Mouse (Mus musculus): ENCODE data around the gene C8g. TPM values are rescaled to one million over a fixed set of nuclear protein-coding genes. Genes with fewer than 3 reads are reported as not detected.
A peak's percentile ranks its signal among the peaks of the same experiment; 100 is the strongest.

Gene C8g
- polyA plus RNA-seq (2016; fragmentation: Nextera tagmentation; extraction: Ambion mirVana) = 4.2 and 6.0 TPM in 2 replicates

- Histone ChIP-seq H3K4me3 (peak within 1 kb of the TSS; percentile 91), H3K27ac (peak within 1 kb of the TSS; percentile 95), H3K9me3 (no peaks in the 10 kb centered on the region), H3K36me3 (peaks cover 39% of the 10 kb centered on the region), H3K4me1 (peaks cover 44% of the 10 kb centered on the region), H3K27me3 (ENCODE audit: insufficient read depth, poor library complexity, severe bottlenecking) (no peaks in the 10 kb centered on the region)
- WGBS = 68% methylated on average over 20 of the region's 20 CpGs
- DNase-seq (ENCODE audit: low spot score) = peak; percentile 75
Observed at GRCm38 (mm10) chr2:25501593-25502486, at the start of gene C8g. TSS of gene C8g (minus strand) at chr2:25501719.

GRCm38 (mm10) chr2:25551186-25551585, 49.7 kb upstream of the C8g start:
- DNase-seq (ENCODE audit: low spot score) = no peak
- WGBS = 35% methylated on average over 5 of the region's 5 CpGs
- Histone ChIP-seq H3K4me3 (no peak overlapping the region), H3K27ac (no peak overlapping the region), H3K36me3 (no peaks in the 10 kb centered on the region), H3K9me3 (no peaks in the 10 kb centered on the region), H3K27me3 (ENCODE audit: insufficient read depth, poor library complexity, severe bottlenecking) (no peaks in the 10 kb centered on the region), H3K4me1 (no peaks in the 10 kb centered on the region)

- 67% methylated on average over 9 of the region's 9 CpGs for WGBS
- Histone ChIP-seq H3K4me1 (peaks cover 11% of the 10 kb centered on the region), H3K27ac (no peak overlapping the region), H3K36me3 (0 out of 2 replicates have a peak, but pooled peaks cover 4% of the 10 kb centered on the region), H3K27me3 (ENCODE audit: insufficient read depth, poor library complexity, severe bottlenecking) (no peaks in the 10 kb centered on the region), H3K9me3 (no peaks in the 10 kb centered on the region), H3K4me3 (no peak overlapping the region)
- DNase-seq (ENCODE audit: low spot score) = no peak
Observed at GRCm38 (mm10) chr2:25549021-25549991, 47.8 kb upstream of the C8g start.

- H3K27ac ChIP-seq = peak within 1 kb of the TSS; percentile 96
- no peaks in the 10 kb centered on the region for H3K9me3 ChIP-seq
- DNase-seq (ENCODE audit: low spot score) = peak; percentile 100
- 0 out of 2 replicates have a peak, but pooled peaks cover 4% of the 10 kb centered on the region for H3K36me3 ChIP-seq
- peaks cover 19% of the 10 kb centered on the region for H3K4me1 ChIP-seq
- 3% methylated on average over 48 of the region's 48 CpGs for WGBS
- no peaks in the 10 kb centered on the region for H3K27me3 ChIP-seq (ENCODE audit: insufficient read depth, poor library complexity, severe bottlenecking)
- H3K4me3 ChIP-seq = peak within 1 kb of the TSS; percentile 83
Observed at GRCm38 (mm10) chr2:25546811-25547491, 45.4 kb upstream of the C8g start, which contains the start of gene Traf2. TSS of gene Traf2 (minus strand) at chr2:25546940.

- no peaks in the 10 kb centered on the region for H3K27me3 ChIP-seq (ENCODE audit: insufficient read depth, poor library complexity, severe bottlenecking)
- peak overlapping the region; percentile 96 for H3K27ac ChIP-seq
- WGBS = 8% methylated on average over 43 of the region's 43 CpGs
- H3K9me3 ChIP-seq = no peaks in the 10 kb centered on the region
- peak overlapping the region; percentile 83 for H3K4me3 ChIP-seq
- H3K4me1 ChIP-seq = peaks cover 24% of the 10 kb centered on the region
- no peak for DNase-seq (ENCODE audit: low spot score)
- 0 out of 2 replicates have a peak, but pooled peaks cover 4% of the 10 kb centered on the region for H3K36me3 ChIP-seq
Observed at GRCm38 (mm10) chr2:25545996-25546810, 44.7 kb upstream of the C8g start.

GRCm38 (mm10) chr2:25541644-25542367, 40.3 kb upstream of the C8g start:
- WGBS = 87% methylated on average over 10 of the region's 10 CpGs
- Histone ChIP-seq H3K27me3 (ENCODE audit: insufficient read depth, poor library complexity, severe bottlenecking) (no peaks in the 10 kb centered on the region), H3K4me1 (peaks cover 24% of the 10 kb centered on the region), H3K27ac (no peak overlapping the region), H3K36me3 (peaks cover 19% of the 10 kb centered on the region), H3K4me3 (no peak overlapping the region), H3K9me3 (no peaks in the 10 kb centered on the region)
- no peak for DNase-seq (ENCODE audit: low spot score)

- no peak for DNase-seq (ENCODE audit: low spot score)
Observed at GRCm38 (mm10) chr2:25540541-25540948, 39.0 kb upstream of the C8g start.

GRCm38 (mm10) chr2:25536531-25536930, 35.0 kb upstream of the C8g start:
- WGBS = 81% methylated on average over 8 of the region's 8 CpGs
- DNase-seq (ENCODE audit: low spot score) = no peak
- Histone ChIP-seq H3K9me3 (no peaks in the 10 kb centered on the region), H3K4me3 (no peak overlapping the region), H3K4me1 (0 out of 2 replicates have a peak, but pooled peaks cover 1% of the 10 kb centered on the region), H3K27me3 (ENCODE audit: insufficient read depth, poor library complexity, severe bottlenecking) (no peaks in the 10 kb centered on the region), H3K27ac (no peak overlapping the region), H3K36me3 (peaks cover 58% of the 10 kb centered on the region)

More at GRCm38 (mm10) chr2:25540541-25540948, 39.0 kb upstream of the C8g start:
- H3K9me3 ChIP-seq = no peaks in the 10 kb centered on the region
- H3K4me3 ChIP-seq = no peak overlapping the region
- 93% methylated on average over 4 of the region's 4 CpGs for WGBS
- no peak overlapping the region for H3K27ac ChIP-seq
- H3K4me1 ChIP-seq = peaks cover 18% of the 10 kb centered on the region
- H3K36me3 ChIP-seq = peaks cover 31% of the 10 kb centered on the region
- H3K27me3 ChIP-seq (ENCODE audit: insufficient read depth, poor library complexity, severe bottlenecking) = no peaks in the 10 kb centered on the region

- no peak for DNase-seq (ENCODE audit: low spot score)
- peaks cover 74% of the 10 kb centered on the region for H3K36me3 ChIP-seq
- 89% methylated on average over 2 of the region's 2 CpGs for WGBS
Observed at GRCm38 (mm10) chr2:25534866-25535182, 33.3 kb upstream of the C8g start.

GRCm38 (mm10) chr2:25534178-25534865, 32.8 kb upstream of the C8g start:
- Histone ChIP-seq H3K27me3 (ENCODE audit: insufficient read depth, poor library complexity, severe bottlenecking) (no peaks in the 10 kb centered on the region), H3K36me3 (peaks cover 79% of the 10 kb centered on the region), H3K27ac (no peak overlapping the region), H3K4me1 (no peaks in the 10 kb centered on the region), H3K9me3 (no peaks in the 10 kb centered on the region), H3K4me3 (no peak overlapping the region)
- DNase-seq (ENCODE audit: low spot score) = no peak
- WGBS = 83% methylated on average over 3 of the region's 3 CpGs

More at GRCm38 (mm10) chr2:25534866-25535182, 33.3 kb upstream of the C8g start:
- H3K27ac ChIP-seq = no peak overlapping the region
- H3K27me3 ChIP-seq (ENCODE audit: insufficient read depth, poor library complexity, severe bottlenecking) = no peaks in the 10 kb centered on the region
- H3K4me1 ChIP-seq = no peaks in the 10 kb centered on the region
- H3K4me3 ChIP-seq = no peak overlapping the region
- H3K9me3 ChIP-seq = no peaks in the 10 kb centered on the region

GRCm38 (mm10) chr2:25533707-25534106, 32.2 kb upstream of the C8g start:
- 95% methylated on average over 2 of the region's 2 CpGs for WGBS
- H3K4me3 ChIP-seq = no peak overlapping the region
- H3K9me3 ChIP-seq = no peaks in the 10 kb centered on the region
- no peaks in the 10 kb centered on the region for H3K4me1 ChIP-seq
- H3K27me3 ChIP-seq (ENCODE audit: insufficient read depth, poor library complexity, severe bottlenecking) = no peaks in the 10 kb centered on the region
- no peak for DNase-seq (ENCODE audit: low spot score)
- H3K36me3 ChIP-seq = peaks cover 84% of the 10 kb centered on the region
- no peak overlapping the region for H3K27ac ChIP-seq
